Mouse (Mus musculus) retina, embryonic 14.5 days (tissue): ENCODE measurements around the gene Gm17374.
"Not testable (repeated sequence)": the region's sequence is repeated elsewhere in the genome, so short reads cannot be mapped to it uniquely, and the experiment has no call there.

Experiments used
- DNase-seq: peaks from one replicate; pipeline ENCODE4 v3.0.0-alpha.2; 2015; ENCODE audit warnings: low spot score

Gm17374 gene

GRCm38 (mm10) chr2:140151743-140152142, at the start of gene Gm17374:
Gene Gm17374 (plus strand): TSS chr2:140152043.
- not testable (repeated sequence) for DNase-seq

- no peak for DNase-seq
Measured at GRCm38 (mm10) chr2:140104951-140105350, 46.9 kb upstream of the Gm17374 start.

GRCm38 (mm10) chr2:140107641-140108040, 44.2 kb upstream of the Gm17374 start:
- no peak for DNase-seq

- no peak for DNase-seq
Measured at GRCm38 (mm10) chr2:140108945-140109344, 42.9 kb upstream of the Gm17374 start.

GRCm38 (mm10) chr2:140113851-140114250, 38.0 kb upstream of the Gm17374 start:
- no peak for DNase-seq

GRCm38 (mm10) chr2:140125516-140125915, 26.3 kb upstream of the Gm17374 start:
- DNase-seq = no peak

- peak; percentile 73 for DNase-seq
Measured at GRCm38 (mm10) chr2:140159186-140159730, 7.4 kb downstream of the Gm17374 start.

GRCm38 (mm10) chr2:140163351-140163854, 11.6 kb downstream of the Gm17374 start:
- DNase-seq = no peak

GRCm38 (mm10) chr2:140169057-140169456, 17.2 kb downstream of the Gm17374 start:
- DNase-seq = no peak

- peak; percentile 99 for DNase-seq
Measured at GRCm38 (mm10) chr2:140170127-140170802, 18.4 kb downstream of the Gm17374 start, which contains the start of the genes Esf1 and Ndufaf5. Gene Esf1 (minus strand): TSS chr2:140170564. Gene Ndufaf5 (plus strand): TSS chr2:140170649.

- no peak for DNase-seq
Measured at GRCm38 (mm10) chr2:140170803-140171553, 19.1 kb downstream of the Gm17374 start.

- DNase-seq = not testable (repeated sequence)
Measured at GRCm38 (mm10) chr2:140185685-140186210, 33.9 kb downstream of the Gm17374 start.

- DNase-seq = no peak
Measured at GRCm38 (mm10) chr2:140200713-140201112, 48.9 kb downstream of the Gm17374 start.

GRCm38 (mm10) chr2:140202573-140202972, 50.7 kb downstream of the Gm17374 start:
- peak; percentile 1 for DNase-seq
